Mouse (Mus musculus) MEL (cell line): ENCODE results near the gene Pdzd3. TPM values are rescaled to one million over a fixed set of nuclear protein-coding genes. Genes with fewer than 3 reads are reported as not detected.

ENCODE experiments used
- DNase-seq: peaks from one replicate; pipeline ENCODE4 v3.0.0; 2011; ENCODE audit warnings: low read depth, low spot score
- H3K27ac ChIP-seq: 2 replicates; pipeline ENCODE4 v1.5.1; 2012; ENCODE audit warnings: low read depth, mild to moderate bottlenecking, control low read depth, low read length, moderate library complexity; ENCODE audit not compliant: control insufficient read depth
- H3K27me3 ChIP-seq, 2 experiments: fragments of 150-350 bp in 1 of 2; sonication (generic) in 1 of 2; 2 replicates each; pipeline ENCODE4 v1.6.1; 2012; ENCODE audit warnings: low read length in 2 of 2, mild to moderate bottlenecking in 2 of 2, improper control_type of control experiment in 1 of 2, moderate library complexity in 1 of 2; ENCODE audit not compliant: insufficient read depth in 2 of 2, control insufficient read depth in 1 of 2
- H3K36me3 ChIP-seq, 2 experiments: 2 replicates each; pipeline ENCODE4 v1.6.1; 2012 to 2014; ENCODE audit warnings: low read length in 2 of 2, improper control_type of control experiment in 1 of 2, inconsistent platforms in 1 of 2, mild to moderate bottlenecking in 1 of 2; ENCODE audit not compliant: insufficient read depth in 2 of 2, control insufficient read depth in 1 of 2
- H3K4me1 ChIP-seq, 2 experiments: fragments of 150-350 bp in 1 of 2; sonication (generic) in 1 of 2; 2 replicates each; pipeline ENCODE4 v1.6.1; 2012; ENCODE audit warnings: low read length in 2 of 2, improper control_type of control experiment in 1 of 2, mild to moderate bottlenecking in 1 of 2; ENCODE audit not compliant: insufficient read depth in 2 of 2, control insufficient read depth in 1 of 2
- H3K4me3 ChIP-seq, 2 experiments: fragments of 150-350 bp in 1 of 2; sonication (generic) in 1 of 2; 2 replicates each; pipeline ENCODE4 v1.5.1; 2012; ENCODE audit warnings: low read depth in 2 of 2, low read length in 2 of 2, mild to moderate bottlenecking in 2 of 2, moderate library complexity in 2 of 2, control low read depth in 1 of 2, improper control_type of control experiment in 1 of 2; ENCODE audit not compliant: control insufficient read depth in 1 of 2, insufficient read depth in 1 of 2
- H3K79me2 ChIP-seq: 2 replicates; pipeline ENCODE4 v1.6.1; 2012; ENCODE audit warnings: mild to moderate bottlenecking, low read length, moderate library complexity; ENCODE audit not compliant: control insufficient read depth, poor library complexity, insufficient read depth
- H3K9ac ChIP-seq: 2 replicates; pipeline ENCODE4 v1.6.1; 2012; ENCODE audit warnings: low read depth, mild to moderate bottlenecking, control low read depth, low read length, moderate library complexity; ENCODE audit not compliant: control insufficient read depth, poor library complexity, severe bottlenecking
- H3K9me3 ChIP-seq: fragments of 150-350 bp; sonication (generic); replicated peaks from 2 replicates; pipeline ENCODE4 v1.6.1; 2012; ENCODE audit warnings: mild to moderate bottlenecking, low read length, improper control_type of control experiment, moderate library complexity; ENCODE audit not compliant: insufficient read depth
- BHLHE40 ChIP-seq: IDR thresholded peaks from 2 replicates; pipeline ENCODE4 v1.6.1; 2012; ENCODE audit warnings: low read depth, mild to moderate bottlenecking, inconsistent platforms, low read length, improper control_type of control experiment, borderline replicate concordance
- E2F4 ChIP-seq: IDR thresholded peaks from 2 replicates; pipeline ENCODE4 v1.6.1; 2011; ENCODE audit warnings: low read depth, low read length, improper control_type of control experiment, borderline replicate concordance
- ELF1 ChIP-seq: IDR thresholded peaks from 2 replicates; pipeline ENCODE4 v1.6.1; 2014; ENCODE audit warnings: low read depth, mild to moderate bottlenecking, inconsistent platforms, low read length, improper control_type of control experiment, moderate library complexity
- ETS1 ChIP-seq: IDR thresholded peaks from 2 replicates; pipeline ENCODE4 v1.6.1; 2012; ENCODE audit warnings: low read depth, mild to moderate bottlenecking, inconsistent platforms, low read length, improper control_type of control experiment, moderate library complexity
- HCFC1 ChIP-seq: IDR thresholded peaks from 2 replicates; pipeline ENCODE4 v1.6.1; 2012; ENCODE audit warnings: low read depth, mild to moderate bottlenecking, inconsistent platforms, low read length, improper control_type of control experiment, moderate library complexity
- JUND ChIP-seq: IDR thresholded peaks from 2 replicates; pipeline ENCODE4 v1.6.1; 2011; ENCODE audit warnings: low read depth, mild to moderate bottlenecking, improper control_type of control experiment, low read length
- MAZ ChIP-seq: IDR thresholded peaks from 2 replicates; pipeline ENCODE4 v1.6.1; 2012; ENCODE audit warnings: low read depth, mild to moderate bottlenecking, inconsistent platforms, low read length, improper control_type of control experiment
- MXI1 ChIP-seq: IDR thresholded peaks from 2 replicates; pipeline ENCODE4 v1.6.1; 2011; ENCODE audit warnings: mild to moderate bottlenecking, low read depth, low read length, improper control_type of control experiment
- MYB ChIP-seq: IDR thresholded peaks from 2 replicates; pipeline ENCODE4 v1.6.1; 2011; ENCODE audit warnings: mild to moderate bottlenecking, low read depth, low read length, improper control_type of control experiment
- NELFE ChIP-seq: IDR thresholded peaks from 2 replicates; pipeline ENCODE4 v1.6.1; 2011; ENCODE audit warnings: low read depth, low read length, improper control_type of control experiment
- NRF1 ChIP-seq: IDR thresholded peaks from 2 replicates; pipeline ENCODE4 v1.6.1; 2014; ENCODE audit warnings: low read depth, mild to moderate bottlenecking, inconsistent platforms, low read length, improper control_type of control experiment, moderate library complexity; ENCODE audit not compliant: poor library complexity, insufficient read depth, severe bottlenecking
- RCOR1 ChIP-seq: IDR thresholded peaks from 2 replicates; pipeline ENCODE4 v1.6.1; 2012; ENCODE audit warnings: low read depth, mild to moderate bottlenecking, inconsistent platforms, low read length, improper control_type of control experiment
- SIN3A ChIP-seq: IDR thresholded peaks from 2 replicates; pipeline ENCODE4 v1.6.1; 2012; ENCODE audit warnings: low read length, improper control_type of control experiment, inconsistent platforms
- TAL1 ChIP-seq: IDR thresholded peaks from 2 replicates; pipeline ENCODE4 v1.6.1; 2012; ENCODE audit warnings: mild to moderate bottlenecking, inconsistent platforms, low read length, moderate library complexity, mixed read lengths
- TBP ChIP-seq: IDR thresholded peaks from 2 replicates; pipeline ENCODE4 v1.8.0; 2011; ENCODE audit warnings: low read depth, low read length, improper control_type of control experiment
- UBTF ChIP-seq: IDR thresholded peaks from 2 replicates; pipeline ENCODE4 v1.6.1; 2012; ENCODE audit warnings: low read depth, mild to moderate bottlenecking, inconsistent platforms, low read length, improper control_type of control experiment, moderate library complexity, borderline replicate concordance; ENCODE audit not compliant: insufficient read depth
- USF1 ChIP-seq: IDR thresholded peaks from 2 replicates; pipeline ENCODE4 v1.6.1; 2014; ENCODE audit warnings: low read depth, mild to moderate bottlenecking, inconsistent platforms, low read length, improper control_type of control experiment, moderate library complexity
- USF2 ChIP-seq, 2 experiments: IDR thresholded peaks; 2 replicates each; pipeline ENCODE4 v1.6.1; 2011 to 2012; ENCODE audit warnings: improper control_type of control experiment in 2 of 2, low read length in 2 of 2, borderline replicate concordance in 1 of 2, inconsistent platforms in 1 of 2, low read depth in 1 of 2, mild to moderate bottlenecking in 1 of 2; ENCODE audit not compliant: insufficient read depth in 1 of 2
- ZC3H11A ChIP-seq: IDR thresholded peaks from 2 replicates; pipeline ENCODE4 v1.6.1; 2012; ENCODE audit warnings: low read depth, mild to moderate bottlenecking, inconsistent platforms, low read length, improper control_type of control experiment
- ZNF384 ChIP-seq: IDR thresholded peaks from 2 replicates; pipeline ENCODE4 v1.6.1; 2012; ENCODE audit warnings: low read depth, mild to moderate bottlenecking, inconsistent platforms, low read length, improper control_type of control experiment
- polyA plus RNA-seq, 2 experiments: library from polyadenylated mRNA; stranded (reverse) in 1 of 2; unstranded in 1 of 2; fragments of >175 nt in 1 of 2; fragments of >200 nt in 1 of 2; gene quantifications; 2 replicates each; pipeline versions ENCODE4 v1.2.1 to v1.2.4; 2012; ENCODE audit warnings: low replicate concordance in 2 of 2, low read depth in 1 of 2; ENCODE audit not compliant: insufficient read length in 2 of 2, insufficient read depth in 1 of 2, missing spikeins in 1 of 2
- total RNA-seq: library from RNA; depleted of rRNA; stranded (reverse); fragments of 300-350 nt; gene quantifications from 2 replicates; pipeline ENCODE4 v1.2.3, GENCODE M21; 2012

The Pdzd3 gene
- total and polyA plus RNA-seq, 3 experiments, result 0.06 TPM; not detected in 2

DNA sequence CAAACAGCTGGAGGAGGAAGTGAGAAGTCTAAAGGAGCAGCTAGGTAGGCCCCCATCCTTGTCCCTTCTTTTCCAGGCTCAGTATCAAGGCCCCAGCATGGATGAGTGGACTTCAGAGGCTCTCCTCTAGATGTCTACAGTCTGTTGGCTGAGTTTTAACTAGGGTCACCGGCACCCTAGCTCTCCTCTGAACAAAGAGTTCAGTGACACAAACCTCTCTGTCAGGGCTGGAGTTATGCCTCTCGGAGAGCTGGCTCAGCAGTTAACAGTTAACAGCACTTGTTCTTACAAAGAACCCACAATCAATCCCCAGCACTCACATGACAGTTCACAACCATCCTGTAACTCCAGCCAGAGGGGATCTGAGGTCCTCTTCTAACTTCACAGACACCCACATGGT lies 7.7 kb downstream of the Pdzd3 start:
- no peak for DNase-seq
- Histone ChIP-seq H3K27ac (no peak overlapping the region), H3K9me3 (no peaks in the 10 kb centered on the region), H3K9ac (no peak overlapping the region), H3K36me3 (no peaks in the 10 kb centered on the region), H3K79me2 (no peaks in the 10 kb centered on the region), H3K27me3 (no peaks in the 10 kb centered on the region), H3K4me3 (no peak overlapping the region), H3K4me1 (no peaks in the 10 kb centered on the region)
- no peak for TF ChIP-seq ZC3H11A
- TF ChIP-seq TBP, result no peak
- TF ChIP-seq E2F4, result no peak
- no peak for TF ChIP-seq MYB

DNA sequence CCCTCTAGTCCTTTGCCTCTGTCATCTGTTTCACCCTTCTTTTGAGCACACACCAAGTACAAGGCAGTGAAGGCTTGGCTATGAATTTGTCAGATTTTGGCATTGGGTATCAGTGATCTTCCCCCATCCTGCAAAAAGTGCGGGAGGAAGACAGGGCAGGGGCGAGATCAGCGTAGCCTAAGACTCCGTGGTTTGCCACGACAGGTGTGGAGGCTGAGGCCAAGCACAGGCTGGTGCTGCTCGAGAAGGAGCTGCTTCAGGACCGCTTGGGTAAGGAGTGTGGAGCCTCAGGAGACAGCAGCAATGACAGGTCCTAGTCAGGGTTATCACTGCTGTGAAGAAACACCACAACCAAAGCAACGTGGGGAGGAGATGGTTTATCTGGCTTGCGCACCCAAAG lies 9.9 kb downstream of the Pdzd3 start:
- no peaks in the 10 kb centered on the region for H3K9me3 ChIP-seq
- no peaks in the 10 kb centered on the region for H3K79me2 ChIP-seq
- H3K4me1 ChIP-seq, result no peaks in the 10 kb centered on the region
- H3K27me3 ChIP-seq, result no peaks in the 10 kb centered on the region
- no peak for TF ChIP-seq TAL1
- no peak for TF ChIP-seq NRF1
- no peak for TF ChIP-seq MAZ
- no peak for TF ChIP-seq HCFC1
- no peak for TF ChIP-seq NELFE
- TF ChIP-seq, all 39 proteins: peak for 0
- no peaks in the 10 kb centered on the region for H3K36me3 ChIP-seq
- no peak overlapping the region for H3K4me3 ChIP-seq
- DNase-seq, result no peak
- no peak overlapping the region for H3K27ac ChIP-seq
- H3K9ac ChIP-seq, result no peak overlapping the region

DNA sequence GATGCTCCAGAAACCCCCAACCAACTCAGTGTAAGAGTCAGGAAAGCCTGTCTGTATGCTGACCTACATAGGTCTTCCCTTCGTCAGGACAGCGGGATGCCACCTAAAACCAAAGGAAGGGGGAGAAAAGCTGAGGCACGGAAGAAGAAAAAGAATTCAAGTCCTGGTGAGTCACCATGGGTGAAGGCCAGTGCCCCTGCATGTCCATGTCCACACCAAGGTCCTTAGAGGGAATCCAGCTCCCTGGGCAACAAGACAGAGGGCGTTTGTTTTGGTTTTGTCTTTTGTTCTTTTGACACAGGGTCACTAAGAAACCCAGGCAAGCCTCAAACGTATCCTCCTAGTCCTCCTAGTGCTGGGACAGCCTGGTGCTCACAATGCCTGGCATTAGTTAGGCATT lies 10.4 kb downstream of the Pdzd3 start:
- DNase-seq, result no peak
- Histone ChIP-seq H3K27me3 (no peaks in the 10 kb centered on the region), H3K4me3 (no peak overlapping the region), H3K4me1 (no peaks in the 10 kb centered on the region), H3K36me3 (no peaks in the 10 kb centered on the region), H3K9ac (no peak overlapping the region), H3K9me3 (no peaks in the 10 kb centered on the region), H3K79me2 (no peaks in the 10 kb centered on the region), H3K27ac (no peak overlapping the region)
- TF ChIP-seq TBP (no peak), MXI1 (no peak), UBTF (no peak), ZNF384 (no peak), JUND (no peak), RCOR1 (no peak), ELF1 (no peak), MYB (no peak), ZC3H11A (no peak), BHLHE40 (no peak), ETS1 (no peak), USF2 (IDR thresholded peaks at IDR 0.05; ENCODE audit: borderline replicate concordance in 1 of 2, insufficient read depth in 1 of 2, low read depth in 1 of 2, low read length in 2 of 2) (no peak), SIN3A (no peak), NELFE (no peak), USF1 (no peak)
